Mouse (Mus musculus) kidney, postnatal 36 days (tissue): ENCODE measurements at regions not wholly inside any gene's neighbourhood (a gene's known extent, or its start where the extent isn't known, plus 50 kb on each side); places are given as distances from the start of the nearest gene placed in this dataset.

ENCODE experiments used
- DNase-seq, 2 experiments: peaks; one replicate each; pipeline ENCODE4 v3.0.0; 2021 to 2022; ENCODE audit warnings: mixed read lengths in 2 of 2

DNA sequence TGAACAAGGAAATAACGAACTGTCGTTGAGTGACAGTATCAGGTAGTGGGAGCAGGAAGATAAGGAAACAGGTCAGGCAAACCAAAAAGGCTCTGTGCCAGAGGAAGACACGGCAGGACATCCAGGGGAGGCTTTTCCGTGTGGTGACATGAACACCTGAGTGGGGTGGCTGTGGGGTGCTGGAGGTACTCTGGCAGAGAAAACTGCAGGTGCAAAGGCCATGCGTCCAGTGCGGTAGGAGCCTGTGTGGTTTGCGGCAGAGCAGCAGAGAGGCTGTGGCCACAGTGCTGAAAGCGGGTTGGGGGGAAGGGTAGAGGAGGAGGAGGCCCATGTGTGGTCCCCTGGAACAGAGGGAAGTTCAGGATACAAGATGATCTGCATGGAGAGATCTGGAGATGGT lies 153.3 kb downstream of the Chst1 start:
- DNase-seq: no peak

- DNase-seq: no peak
These were observed 155.2 kb downstream of the Chst1 start for GRCm38 (mm10) chr2:92754505-92755280.

DNA sequence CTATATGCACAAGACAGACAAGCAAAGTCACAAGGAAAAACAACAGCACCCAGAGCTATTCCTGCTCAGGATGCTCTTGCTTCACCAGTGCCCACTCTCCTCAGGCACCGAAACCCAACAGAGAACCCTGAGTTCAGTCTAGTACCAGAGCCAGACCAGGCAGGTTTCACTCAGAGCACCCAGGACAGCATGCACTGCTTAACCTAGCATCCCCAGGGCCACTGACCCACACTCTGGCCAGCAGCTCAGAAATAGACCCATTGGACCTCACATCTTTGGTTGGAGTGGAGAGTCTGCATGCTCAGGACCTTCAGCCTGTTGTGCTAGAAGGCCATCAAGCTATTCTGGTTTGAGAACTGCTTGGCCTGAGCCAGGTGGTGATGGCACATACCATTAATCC lies 157.0 kb downstream of the Chst1 start:
- DNase-seq: no peak

DNA sequence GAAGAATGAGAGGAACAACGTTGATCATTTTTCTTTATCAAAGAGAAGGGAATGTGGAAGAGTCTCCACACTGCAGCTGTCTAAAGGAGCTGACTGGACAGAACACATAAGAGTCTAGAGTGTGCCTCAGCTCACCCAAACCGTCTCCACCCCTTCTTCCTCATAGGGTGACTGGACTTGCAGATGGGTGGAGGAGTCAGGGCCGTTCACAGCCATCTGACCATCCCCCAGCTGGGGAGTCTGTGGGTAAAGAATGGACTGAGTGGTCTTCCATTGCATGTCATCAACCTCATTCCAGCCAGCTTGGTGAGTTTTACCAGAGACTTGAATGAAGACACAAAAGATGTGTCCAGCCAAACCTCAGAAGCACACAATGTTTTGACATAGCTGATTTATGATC lies 156.1 kb upstream of the Syt13 start:
- DNase-seq: no peak

- DNase-seq: no peak
These were observed 150.8 kb upstream of the Syt13 start for GRCm38 (mm10) chr2:92763881-92764635.

- DNase-seq: no peak
These were observed 147.4 kb upstream of the Syt13 start for GRCm38 (mm10) chr2:92767476-92768005.

DNA sequence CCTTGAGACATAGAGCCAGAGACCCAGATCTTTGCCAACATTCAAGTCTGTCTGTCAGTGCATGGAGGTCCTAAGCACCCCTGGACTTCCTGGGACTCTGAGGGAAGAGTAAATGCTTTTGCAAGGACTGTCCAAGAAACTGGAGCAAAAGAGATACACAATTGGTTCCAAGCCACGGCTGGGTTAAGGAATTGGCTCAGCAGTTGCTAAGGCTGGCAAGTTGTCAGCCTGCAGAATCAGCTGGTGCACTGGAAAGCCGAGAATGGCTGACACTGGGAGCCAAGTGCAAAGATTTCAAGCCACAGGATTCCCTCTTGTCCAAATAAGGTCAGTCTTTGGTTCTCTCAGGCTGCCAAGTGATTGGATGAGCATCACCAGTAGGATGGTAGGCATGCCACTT lies 146.8 kb upstream of the Syt13 start:
- no peak for DNase-seq

DNA sequence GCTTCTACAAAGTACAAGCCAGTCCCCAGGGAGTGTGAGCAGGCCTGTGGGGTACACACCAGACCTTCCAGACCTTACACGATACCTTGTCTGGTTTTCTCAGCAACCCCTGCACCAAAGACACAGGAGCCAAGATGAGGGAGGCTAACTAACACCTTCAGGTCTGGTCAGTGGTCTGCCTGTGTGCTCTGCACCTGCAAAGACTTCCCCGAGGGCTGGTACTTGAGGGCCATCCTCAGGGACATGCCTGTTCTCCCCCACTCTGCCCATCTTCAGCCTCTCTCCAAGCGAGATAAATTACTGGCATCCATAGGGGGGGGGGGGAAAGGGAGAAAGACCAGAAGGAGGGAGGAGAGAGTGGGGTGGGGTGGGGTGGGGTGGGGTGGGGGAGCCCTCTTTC lies 145.8 kb upstream of the Syt13 start:
- DNase-seq: no peak

GRCm38 (mm10) chr2:92770098-92770497 lies 144.8 kb upstream of the Syt13 start:
- DNase-seq: no peak

DNA sequence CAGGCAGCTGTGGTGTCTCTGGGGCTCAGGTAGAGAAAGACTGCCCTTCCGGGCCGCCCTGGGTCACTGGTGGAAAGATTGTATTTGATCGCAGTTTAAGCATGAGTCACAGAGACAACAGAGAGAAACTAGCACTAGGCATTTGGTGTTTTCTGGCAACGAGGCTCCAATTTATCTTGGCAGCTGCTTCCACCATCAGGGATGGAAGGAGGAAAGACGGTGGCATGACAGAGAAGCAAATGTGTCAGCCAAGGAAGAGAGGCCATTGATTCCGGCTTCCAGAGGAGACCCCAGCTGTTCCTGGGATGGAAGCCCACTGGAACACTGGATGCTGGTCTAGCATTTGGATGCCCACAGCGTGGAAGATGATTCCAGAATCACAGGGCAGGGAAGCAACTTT lies 142.3 kb upstream of the Syt13 start:
- DNase-seq: no peak

DNA sequence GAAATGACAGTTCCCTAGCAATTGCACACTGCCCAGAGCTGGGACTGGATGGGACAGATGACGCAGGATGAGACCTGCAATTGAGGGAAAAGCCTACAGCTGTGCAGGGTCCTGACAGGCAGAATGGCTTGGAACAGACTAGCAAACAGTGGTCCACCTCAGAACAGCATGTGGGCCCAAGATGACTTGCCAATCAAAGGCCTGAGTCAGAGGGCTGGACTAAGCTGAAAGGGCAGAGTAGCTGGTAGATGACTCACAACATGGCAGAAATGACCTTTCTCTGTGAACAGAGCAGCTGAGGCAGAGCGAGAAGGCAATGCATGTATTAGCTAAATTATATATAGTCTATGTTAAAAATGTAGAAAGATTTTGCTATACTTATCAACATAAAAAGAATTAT lies 138.4 kb upstream of the Syt13 start:
- DNase-seq: no peak

DNA sequence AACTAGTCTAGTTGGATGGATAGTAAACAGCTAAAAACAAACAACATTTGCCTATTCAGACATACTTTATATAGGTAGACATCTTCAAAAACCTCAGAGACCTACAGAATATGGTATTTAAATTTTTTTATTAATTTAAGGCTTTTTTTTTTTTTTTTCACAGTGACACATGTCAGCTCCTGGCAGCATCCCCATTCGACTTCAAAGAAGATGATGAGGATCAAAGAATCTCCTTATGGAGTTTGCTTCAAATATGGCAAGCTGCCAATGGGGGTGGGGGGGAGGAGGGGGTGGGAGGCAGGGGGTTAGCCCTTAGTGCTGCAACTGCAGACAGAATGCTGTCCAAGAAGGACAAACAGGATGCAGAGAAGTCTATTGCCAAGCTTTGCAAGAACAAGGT lies 135.8 kb upstream of the Syt13 start:
- DNase-seq: no peak

DNA sequence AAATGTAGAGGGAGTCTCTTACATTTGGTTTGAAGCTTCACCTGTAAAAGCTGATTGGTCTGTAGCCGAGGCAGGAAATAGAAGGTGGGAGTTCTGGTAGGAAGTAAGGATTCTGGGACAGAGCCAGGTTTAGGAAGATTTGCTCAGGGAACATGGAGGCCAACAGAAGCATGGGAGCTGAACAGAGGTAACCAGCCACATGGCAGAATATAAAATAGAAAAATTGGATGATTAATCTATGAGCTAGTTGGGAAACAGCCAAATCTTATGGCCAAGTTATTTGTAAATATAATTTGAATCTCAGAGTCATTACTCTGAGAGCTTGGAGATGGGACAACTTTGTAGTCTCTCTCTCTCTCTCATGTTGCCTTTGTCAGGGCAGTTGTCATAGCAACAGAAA lies 134.9 kb upstream of the Syt13 start:
- DNase-seq: no peak

DNA sequence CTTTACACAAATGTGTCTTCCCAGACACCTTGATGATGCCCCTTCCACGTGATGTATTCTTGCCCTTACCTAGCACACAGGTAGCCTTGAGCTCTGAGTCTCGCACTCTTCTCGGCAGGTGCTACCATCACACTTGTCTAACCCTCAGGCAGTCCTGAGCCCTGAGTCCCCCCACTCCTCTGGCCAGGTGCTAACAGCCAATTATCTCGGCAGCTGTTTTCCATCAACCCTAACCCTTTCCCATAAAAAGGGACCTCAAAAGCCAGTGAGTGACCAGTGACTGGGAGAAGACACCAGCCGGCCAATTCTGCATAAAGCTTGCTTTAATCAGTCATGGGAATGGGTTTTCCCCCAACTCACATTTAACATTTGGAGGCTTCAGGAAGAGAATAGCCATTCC lies 133.4 kb upstream of the Syt13 start:
- no peak for DNase-seq

DNA sequence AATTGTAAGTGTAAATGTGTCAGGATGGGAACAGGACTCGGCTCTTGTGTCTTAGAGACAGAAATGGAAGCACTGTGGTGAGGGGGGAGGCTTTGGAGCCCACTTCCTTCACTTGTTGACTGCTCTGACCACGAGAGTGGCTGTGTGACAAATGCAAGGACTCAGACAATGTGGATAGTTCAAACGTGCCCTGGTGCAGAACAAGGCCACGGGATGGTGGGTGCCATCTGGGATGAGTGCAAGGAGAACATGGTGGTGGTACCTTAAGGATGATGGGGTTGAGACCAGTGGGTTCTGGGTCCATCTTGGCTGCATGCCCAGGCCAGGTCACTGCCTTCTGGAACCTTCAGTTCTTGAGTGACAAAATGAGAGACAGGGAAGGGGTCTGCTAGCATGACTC lies 132.3 kb upstream of the Syt13 start:
- no peak for DNase-seq

DNA sequence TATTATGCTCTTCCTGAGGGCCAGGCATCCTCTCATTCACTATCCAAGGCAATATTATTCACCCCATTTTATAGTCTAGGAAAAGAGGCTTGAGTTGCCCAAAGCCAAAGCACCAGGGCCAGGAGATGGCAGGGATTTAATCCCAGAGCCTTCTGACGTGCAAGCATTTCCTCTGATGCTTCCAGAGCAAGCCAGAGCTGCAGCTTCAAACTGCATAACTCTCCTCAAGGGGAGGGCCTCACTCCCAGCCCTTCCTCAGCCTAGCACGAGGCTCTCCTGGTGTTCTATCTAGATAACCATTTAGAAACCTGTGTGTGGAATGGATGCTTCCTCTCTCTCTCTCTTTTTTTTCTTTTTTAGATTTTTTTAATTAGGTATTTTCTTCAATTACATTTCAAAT lies 130.0 kb upstream of the Syt13 start:
- DNase-seq: no peak

DNA sequence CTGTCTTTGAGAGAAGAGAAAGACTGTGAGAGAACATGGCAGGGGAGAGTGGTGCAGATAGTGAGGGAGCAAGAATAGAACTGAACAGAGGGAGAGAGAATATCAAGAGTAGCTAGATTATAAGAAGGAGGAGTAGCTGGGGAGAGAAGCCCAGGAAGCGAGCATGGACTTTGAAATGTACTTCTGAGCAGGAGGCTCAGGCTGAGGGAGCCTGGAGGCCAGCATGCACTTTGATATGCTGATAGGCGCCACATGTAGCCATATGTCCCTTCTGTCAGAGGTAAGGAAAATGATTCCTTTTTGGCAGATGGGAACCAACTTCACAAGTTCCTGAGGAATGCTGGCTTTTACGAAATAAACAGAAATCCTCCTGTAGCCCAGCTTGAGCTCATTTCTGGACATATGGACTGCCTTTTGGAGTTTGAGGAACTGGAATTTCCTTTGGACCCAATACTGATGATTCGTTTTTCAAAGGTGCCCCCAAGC lies 126.9 kb upstream of the Syt13 start:
- no peak for DNase-seq

GRCm38 (mm10) chr2:92788875-92789274 lies 126.0 kb upstream of the Syt13 start:
- DNase-seq: no peak

GRCm38 (mm10) chr2:92790374-92790773 lies 124.5 kb upstream of the Syt13 start:
- DNase-seq: no peak

GRCm38 (mm10) chr2:92799770-92800169 lies 115.1 kb upstream of the Syt13 start:
- no peak for DNase-seq

GRCm38 (mm10) chr2:92800667-92801066 lies 114.2 kb upstream of the Syt13 start:
- no peak for DNase-seq

DNA sequence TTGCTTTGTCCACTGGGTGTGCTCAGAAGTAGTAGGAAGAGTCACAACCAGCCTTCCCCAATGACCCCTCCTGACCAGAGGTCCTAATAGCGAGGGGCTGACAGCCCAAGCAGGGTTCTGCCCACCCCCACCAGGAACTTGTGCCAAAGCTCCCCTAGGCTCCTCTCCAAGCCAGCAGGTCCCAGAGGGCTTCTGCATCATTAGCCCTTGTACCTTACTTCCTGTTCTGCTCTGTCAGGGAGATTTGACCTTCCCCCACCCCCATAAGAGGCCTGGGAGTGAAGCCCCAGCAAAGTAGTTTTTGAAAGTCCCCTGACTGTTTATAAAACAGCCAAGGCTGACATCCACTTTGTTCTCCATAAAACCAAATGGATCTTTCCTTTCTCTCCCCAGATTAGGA lies 110.0 kb upstream of the Syt13 start:
- DNase-seq: no peak

GRCm38 (mm10) chr2:92805761-92806160 lies 109.1 kb upstream of the Syt13 start:
- no peak for DNase-seq
